Mouse (Mus musculus) monocyte, adult 59 days (primary cell): ENCODE data around the gene Hip1. TPM values are rescaled to one million over a fixed set of nuclear protein-coding genes. Genes with fewer than 3 reads are reported as not detected.

ENCODE experiments used
- total RNA-seq, 2 experiments: library from RNA; stranded (reverse); gene quantifications; one replicate each; pipeline ENCODE4 v1.2.4; 2023

Hip1 gene
- 100 to 1,000 TPM; 203 to 210 TPM for total RNA-seq

GRCm38 (mm10) chr5:135544865-135545797, at the start of gene Hip1:
Gene Hip1 (minus strand): TSS chr5:135545120.

GRCm38 (mm10) chr5:135573006-135573405, 28.1 kb upstream of the Hip1 start, which contains the start of gene Ccl24:
Gene Ccl24 (minus strand): TSS chr5:135573049.

GRCm38 (mm10) chr5:135563469-135563868, 18.5 kb upstream of the Hip1 start, which contains the start of gene Ccl26:
Gene Ccl26 (minus strand): TSS chr5:135563569.

GRCm38 (mm10) chr5:135394004-135394823, 150.7 kb downstream of the Hip1 start, which contains the start of gene Pom121:
Gene Pom121 (minus strand): TSS chr5:135394546.

GRCm38 (mm10) chr5:135369787-135370654, 174.9 kb downstream of the Hip1 start, which contains the start of gene Nsun5:
Gene Nsun5 (plus strand): TSS chr5:135369953.

Other genes with a start within 250 kb of the Hip1 start
- not detected for gene Fkbp6, start 195.1 kb downstream of the Hip1 start, total RNA-seq
- not detected for gene Trim50, start 191.8 kb downstream of the Hip1 start, total RNA-seq
- 10 to 100 TPM; 11.2 to 11.8 TPM for gene Nsun5, start 175.2 kb downstream of the Hip1 start, total RNA-seq
- 10 to 100 TPM; 38.4 to 39.6 TPM for gene Pom121, start 150.6 kb downstream of the Hip1 start, total RNA-seq
- not detected for gene Ccl26, start 18.4 kb upstream of the Hip1 start, total RNA-seq
- gene Ccl24, start 27.9 kb upstream of the Hip1 start, total RNA-seq, result 10 to 100 TPM; 20.6 to 33.1 TPM
- gene Rhbdd2, start 87.5 kb upstream of the Hip1 start, total RNA-seq, result 10 to 100 TPM; 10.4 to 10.5 TPM
- 10 to 100 TPM; 74.5 to 77.1 TPM for gene Por, start 124.9 kb upstream of the Hip1 start, total RNA-seq
- gene Tmem120a, start 199.3 kb upstream of the Hip1 start, total RNA-seq, result 10 to 100 TPM; 11.6 to 12.8 TPM
- gene Styxl1, start 233.3 kb upstream of the Hip1 start, total RNA-seq, result under 1 TPM in 1 of 2 experiments, not detected in 1; 0.73 TPM
- 100 to 1,000 TPM; 191 to 197 TPM for gene Mdh2, start 233.4 kb upstream of the Hip1 start, total RNA-seq